Mouse (Mus musculus) heart, embryonic 15.5 days (tissue): ENCODE measurements around the gene 9930111J21Rik2. TPM values are rescaled to one million over a fixed set of nuclear protein-coding genes. Genes with fewer than 3 reads are reported as not detected.
A peak's percentile ranks its signal among the peaks of the same experiment; 100 is the strongest.
"Not testable (repeated sequence)": the region's sequence is repeated elsewhere in the genome, so short reads cannot be mapped to it uniquely, and the experiment has no call there.

ENCODE experiments used
- ATAC-seq: fragments of 200-750 bp; cut with Nextera tagmentation; replicated peaks from 2 replicates; pipeline ENCODE4 v1.8.0; 2017; ENCODE audit warnings: low read depth, moderate TSS enrichment; ENCODE audit not compliant: insufficient number of reproducible peaks, insufficient read depth, low FRiP score
- H3K27ac ChIP-seq: fragments of 300-500 bp; sonication (generic); 2 replicates; pipeline ENCODE4 v1.5.1; 2015; ENCODE audit warnings: mild to moderate bottlenecking, inconsistent platforms
- H3K27me3 ChIP-seq: fragments of 300-500 bp; sonication (generic); 2 replicates; pipeline ENCODE4 v1.6.1; 2015; ENCODE audit warnings: inconsistent platforms
- H3K36me3 ChIP-seq: fragments of 300-500 bp; sonication (generic); 2 replicates; pipeline ENCODE4 v1.6.1; 2015; ENCODE audit warnings: mild to moderate bottlenecking, inconsistent platforms
- H3K4me1 ChIP-seq: fragments of 300-500 bp; sonication (generic); replicated peaks from 2 replicates; pipeline ENCODE4 v1.6.1; 2015; ENCODE audit warnings: inconsistent platforms
- H3K4me2 ChIP-seq: fragments of 300-500 bp; sonication (generic); 2 replicates; pipeline ENCODE4 v1.6.1; 2015; ENCODE audit warnings: inconsistent platforms, mild to moderate bottlenecking, moderate library complexity
- H3K4me3 ChIP-seq: fragments of 300-500 bp; sonication (generic); 2 replicates; pipeline ENCODE4 v1.5.1; 2015; ENCODE audit warnings: mild to moderate bottlenecking, inconsistent platforms
- H3K9ac ChIP-seq: fragments of 300-500 bp; sonication (generic); 2 replicates; pipeline ENCODE4 v1.6.1; 2015; ENCODE audit warnings: mild to moderate bottlenecking, inconsistent platforms
- H3K9me3 ChIP-seq: fragments of 300-500 bp; sonication (generic); replicated peaks from 2 replicates; pipeline ENCODE4 v1.6.1; 2016; ENCODE audit warnings: inconsistent platforms
- WGBS: fragments of 180-500 bp; shearing (Covaris S2); methylation state at CpG from one replicate; pipeline ENCODE4 v1.1.7; 2015; ENCODE audit warnings: mixed read lengths; 5-methylcytosine and 5-hydroxymethylcytosine counted together
- polyA plus RNA-seq: library from polyadenylated mRNA; unstranded; fragments of >200 nt; fragmentation: Nextera tagmentation; extraction: Ambion mirVana; gene quantifications from 2 replicates; pipeline ENCODE4 v1.2.1, GENCODE M21; 2015

Gene 9930111J21Rik2
- polyA plus RNA-seq, 1 experiment from 2014 or later = 0.52 TPM

GRCm38 (mm10) chr11:49076001-49076757 is 25.1 kb upstream of the 9930111J21Rik2 start, which contains the start of gene Ifi47:
Gene Ifi47 (plus strand): TSS chr11:49076587.
- not testable (repeated sequence) for H3K36me3 ChIP-seq, H3K27me3 ChIP-seq, H3K9ac ChIP-seq, H3K4me3 ChIP-seq, H3K9me3 ChIP-seq, H3K4me1 ChIP-seq, H3K4me2 ChIP-seq
- peak within 1 kb of the TSS; percentile 61; the same call in 1 of the 2 replicates for H3K27ac ChIP-seq
- 44% methylated on average over 6 of the region's 6 CpGs for WGBS
- 0 out of 2 replicates have a peak, but pooled peaks have one; percentile 27 for ATAC-seq

GRCm38 (mm10) chr11:49068358-49068757 is 17.3 kb upstream of the 9930111J21Rik2 start:
- Histone ChIP-seq H3K4me3 (no peak overlapping the region), H3K36me3 (no peaks in the 10 kb centered on the region), H3K4me2 (no peak overlapping the region), H3K27me3 (no peaks in the 10 kb centered on the region), H3K4me1 (no peaks in the 10 kb centered on the region), H3K9me3 (no peaks in the 10 kb centered on the region), H3K27ac (no peak overlapping the region), H3K9ac (no peak overlapping the region)
- ATAC-seq = no peak
- 69% methylated on average over 1 of the region's 1 CpGs for WGBS

GRCm38 (mm10) chr11:49063713-49064469 is 12.8 kb upstream of the 9930111J21Rik2 start, which contains the start of gene Tgtp2:
Gene Tgtp2 (minus strand): TSS chr11:49064206.
- 68% methylated on average over 5 of the region's 5 CpGs for WGBS

GRCm38 (mm10) chr11:49061865-49062264 is 10.8 kb upstream of the 9930111J21Rik2 start:
- not testable (repeated sequence) for H3K27ac ChIP-seq, H3K4me1 ChIP-seq, H3K9me3 ChIP-seq, H3K9ac ChIP-seq, H3K27me3 ChIP-seq, ATAC-seq, H3K4me2 ChIP-seq, H3K36me3 ChIP-seq, H3K4me3 ChIP-seq
- 70% methylated on average over 2 of the region's 2 CpGs for WGBS

More at GRCm38 (mm10) chr11:49063713-49064469, 12.8 kb upstream of the 9930111J21Rik2 start, which contains the start of gene Tgtp2:
- not testable (repeated sequence) for H3K4me2 ChIP-seq, H3K9ac ChIP-seq, H3K4me1 ChIP-seq, H3K36me3 ChIP-seq, H3K9me3 ChIP-seq, ATAC-seq, H3K4me3 ChIP-seq, H3K27me3 ChIP-seq, H3K27ac ChIP-seq

GRCm38 (mm10) chr11:49060061-49060460 is 9.0 kb upstream of the 9930111J21Rik2 start:
- ATAC-seq, H3K4me3 ChIP-seq, H3K36me3 ChIP-seq, H3K4me2 ChIP-seq, H3K27ac ChIP-seq, H3K27me3 ChIP-seq, H3K4me1 ChIP-seq, H3K9me3 ChIP-seq, H3K9ac ChIP-seq: not testable (repeated sequence)
- WGBS = 30% methylated on average over 2 of the region's 3 CpGs

- not testable (repeated sequence) for H3K4me2 ChIP-seq, H3K4me1 ChIP-seq, H3K4me3 ChIP-seq, H3K9ac ChIP-seq, H3K9me3 ChIP-seq, H3K36me3 ChIP-seq, H3K27ac ChIP-seq, ATAC-seq, H3K27me3 ChIP-seq
- WGBS = no CpG with 5 or more reads among the region's 5 CpGs
These were observed 852 bp upstream of the 9930111J21Rik2 start for GRCm38 (mm10) chr11:49051894-49052293.

GRCm38 (mm10) chr11:49050064-49050463 is 978 bp downstream of the 9930111J21Rik2 start:
- not testable (repeated sequence) for H3K4me3 ChIP-seq, H3K9me3 ChIP-seq, H3K27ac ChIP-seq, H3K36me3 ChIP-seq, H3K9ac ChIP-seq, H3K4me2 ChIP-seq, H3K4me1 ChIP-seq, ATAC-seq, H3K27me3 ChIP-seq

GRCm38 (mm10) chr11:49012074-49012473 is 39.0 kb downstream of the 9930111J21Rik2 start:
- not testable (repeated sequence) for H3K4me3 ChIP-seq, H3K36me3 ChIP-seq, ATAC-seq, H3K9me3 ChIP-seq, H3K4me2 ChIP-seq, H3K27me3 ChIP-seq, H3K9ac ChIP-seq, H3K27ac ChIP-seq, H3K4me1 ChIP-seq

GRCm38 (mm10) chr11:49006785-49007184 is 44.3 kb downstream of the 9930111J21Rik2 start:
- not testable (repeated sequence) for H3K4me1 ChIP-seq, H3K36me3 ChIP-seq, H3K9me3 ChIP-seq, H3K27ac ChIP-seq, H3K4me3 ChIP-seq, H3K4me2 ChIP-seq, H3K27me3 ChIP-seq, ATAC-seq, H3K9ac ChIP-seq
- WGBS = 31% methylated on average over 1 of the region's 1 CpGs

- not testable (repeated sequence) for H3K4me1 ChIP-seq, H3K4me3 ChIP-seq, H3K27ac ChIP-seq, ATAC-seq, H3K9me3 ChIP-seq, H3K9ac ChIP-seq, H3K4me2 ChIP-seq, H3K36me3 ChIP-seq, H3K27me3 ChIP-seq
- 42% methylated on average over 2 of the region's 2 CpGs for WGBS
These were observed 44.7 kb downstream of the 9930111J21Rik2 start for GRCm38 (mm10) chr11:49006317-49006716.

GRCm38 (mm10) chr11:49000411-49000810 is 50.6 kb downstream of the 9930111J21Rik2 start:
- not testable (repeated sequence) for H3K4me2 ChIP-seq, H3K4me1 ChIP-seq, ATAC-seq, H3K27ac ChIP-seq, H3K9me3 ChIP-seq, H3K27me3 ChIP-seq, H3K4me3 ChIP-seq, H3K9ac ChIP-seq, H3K36me3 ChIP-seq
- WGBS = 52% methylated on average over 1 of the region's 1 CpGs
